Mouse (Mus musculus) MEL (cell line): ENCODE measurements around the gene Ccdc22.
A peak's percentile ranks its signal among the peaks of the same experiment; 100 is the strongest.

Experiments used
- CHD2 ChIP-seq: IDR thresholded peaks from 2 replicates; pipeline ENCODE4 v1.6.1; 2011; ENCODE audit warnings: low read length, improper control_type of control experiment
- CTCF ChIP-seq, 3 experiments: IDR thresholded peaks in 2 of 3; conservative IDR thresholded peaks in 1 of 3; 2 replicates each; pipeline ENCODE4 v1.5.1; 2011 to 2012; ENCODE audit warnings: low read length in 3 of 3, low read depth in 2 of 3, mild to moderate bottlenecking in 2 of 3, improper control_type of control experiment in 1 of 3, inconsistent platforms in 1 of 3, mixed read lengths in 1 of 3, moderate library complexity in 1 of 3; ENCODE audit not compliant: control insufficient read depth in 1 of 3, insufficient read depth in 1 of 3, poor library complexity in 1 of 3, severe bottlenecking in 1 of 3
- ELF1 ChIP-seq: IDR thresholded peaks from 2 replicates; pipeline ENCODE4 v1.6.1; 2014; ENCODE audit warnings: low read depth, mild to moderate bottlenecking, inconsistent platforms, low read length, improper control_type of control experiment, moderate library complexity
- GABPA ChIP-seq: IDR thresholded peaks from 2 replicates; pipeline ENCODE4 v1.6.1; 2012; ENCODE audit warnings: low read depth, mild to moderate bottlenecking, inconsistent platforms, low read length, improper control_type of control experiment, moderate library complexity
- GATA1 ChIP-seq: IDR thresholded peaks from 2 replicates; pipeline ENCODE4 v1.6.1; 2011; ENCODE audit warnings: low read depth, low read length, improper control_type of control experiment
- HCFC1 ChIP-seq: IDR thresholded peaks from 2 replicates; pipeline ENCODE4 v1.6.1; 2012; ENCODE audit warnings: low read depth, mild to moderate bottlenecking, inconsistent platforms, low read length, improper control_type of control experiment, moderate library complexity
- MYC ChIP-seq: IDR thresholded peaks from 2 replicates; pipeline ENCODE4 v1.6.1; 2011; ENCODE audit warnings: low read depth, mild to moderate bottlenecking, low read length, improper control_type of control experiment, moderate library complexity
- POLR2A ChIP-seq, 2 experiments: IDR thresholded peaks; 2 replicates each; pipeline ENCODE4 v1.6.1; 2011 to 2012; ENCODE audit warnings: low read length in 2 of 2, mild to moderate bottlenecking in 2 of 2, control low read depth in 1 of 2, improper control_type of control experiment in 1 of 2, low read depth in 1 of 2, moderate library complexity in 1 of 2; ENCODE audit not compliant: control insufficient read depth in 1 of 2, insufficient read depth in 1 of 2, poor library complexity in 1 of 2
- SMC3 ChIP-seq: IDR thresholded peaks from 2 replicates; pipeline ENCODE4 v1.6.1; 2011; ENCODE audit warnings: low read depth, low read length, improper control_type of control experiment
- TBP ChIP-seq: IDR thresholded peaks from 2 replicates; pipeline ENCODE4 v1.8.0; 2011; ENCODE audit warnings: low read depth, low read length, improper control_type of control experiment
- TCF12 ChIP-seq: IDR thresholded peaks from 2 replicates; pipeline ENCODE4 v1.6.1; 2014; ENCODE audit warnings: low read depth, mild to moderate bottlenecking, inconsistent platforms, low read length, improper control_type of control experiment, moderate library complexity
- USF1 ChIP-seq: IDR thresholded peaks from 2 replicates; pipeline ENCODE4 v1.6.1; 2014; ENCODE audit warnings: low read depth, mild to moderate bottlenecking, inconsistent platforms, low read length, improper control_type of control experiment, moderate library complexity

DNA sequence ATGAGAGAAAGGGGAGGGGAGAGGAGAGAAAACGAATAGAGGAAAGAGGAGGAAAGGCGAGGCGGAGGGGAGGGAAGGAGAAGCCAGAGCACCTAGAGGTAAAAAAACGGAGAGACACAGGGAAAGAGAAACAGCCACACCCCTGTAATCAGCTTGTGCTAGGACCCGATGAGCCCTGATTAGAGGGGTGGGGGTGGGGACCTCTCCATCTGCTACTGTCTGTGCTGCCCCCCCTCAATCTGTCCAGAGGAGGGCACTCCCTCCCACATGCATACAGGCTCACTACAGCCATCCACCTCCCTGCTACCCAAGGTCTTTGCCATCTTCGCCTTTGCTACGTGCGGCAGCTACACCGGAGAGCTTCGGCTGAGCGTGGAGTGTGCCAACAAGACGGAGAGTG lies 35.5 kb upstream of the Ccdc22 start:
- TF ChIP-seq HCFC1 (no peak), SMC3 (no peak), POLR2A (IDR thresholded peaks at IDR 0.05; ENCODE audit: control insufficient read depth in 1 of 2, insufficient read depth in 1 of 2, low read depth in 1 of 2, low read length in 2 of 2, poor library complexity in 1 of 2) (no peak), USF1 (no peak), CTCF (IDR thresholded peaks at IDR 0.05 in 2 of 3, conservative IDR thresholded peaks at IDR 0.05 in 1 of 3; ENCODE audit: control insufficient read depth in 1 of 3, insufficient read depth in 1 of 3, low read depth in 2 of 3, low read length in 3 of 3, poor library complexity in 1 of 3, severe bottlenecking in 1 of 3) (0 out of 6 replicates have a peak, but pooled peaks of 1 of the 3 experiments have one; percentile 11), ELF1 (no peak), TCF12 (no peak), GATA1 (no peak), TBP (no peak), CHD2 (no peak), GABPA (no peak), MYC (no peak)
